Mouse (Mus musculus) urinary bladder, adult 2 months (tissue): ENCODE measurements around the gene Zzz3. TPM values are rescaled to one million over a fixed set of nuclear protein-coding genes. Genes with fewer than 3 reads are reported as not detected.

Experiments
- DNase-seq: peaks from one replicate; pipeline ENCODE4 v3.0.0; 2022; ENCODE audit warnings: low spot score
- polyA plus RNA-seq: library from polyadenylated mRNA; depleted of rRNA; stranded (reverse); fragments of >200 nt; gene quantifications from 2 replicates; pipeline ENCODE4 v1.2.3, GENCODE M21; 2012

Gene Zzz3
- polyA plus RNA-seq, 1 experiment = 25.4 TPM

DNA sequence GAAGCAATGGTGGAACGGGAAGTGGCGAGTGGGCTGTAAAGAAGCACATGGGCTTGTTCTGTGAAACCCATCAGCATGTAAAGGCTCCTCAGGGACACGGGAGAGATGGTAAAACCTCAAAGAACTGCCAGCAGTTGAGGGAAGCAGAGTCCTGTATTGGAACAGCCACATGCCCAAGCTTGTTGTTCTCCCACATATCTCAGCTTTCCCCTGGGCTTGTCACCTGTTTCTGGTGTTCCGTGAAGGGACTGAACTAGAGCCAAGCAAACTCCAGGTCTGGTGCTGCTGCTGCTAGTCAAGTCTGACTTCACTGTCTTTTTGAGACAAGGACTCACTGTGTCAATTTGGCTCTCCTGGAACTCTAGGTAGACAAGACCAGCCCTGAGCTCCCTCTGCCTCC lies 72.0 kb downstream of the Zzz3 start:
- no peak for DNase-seq

DNA sequence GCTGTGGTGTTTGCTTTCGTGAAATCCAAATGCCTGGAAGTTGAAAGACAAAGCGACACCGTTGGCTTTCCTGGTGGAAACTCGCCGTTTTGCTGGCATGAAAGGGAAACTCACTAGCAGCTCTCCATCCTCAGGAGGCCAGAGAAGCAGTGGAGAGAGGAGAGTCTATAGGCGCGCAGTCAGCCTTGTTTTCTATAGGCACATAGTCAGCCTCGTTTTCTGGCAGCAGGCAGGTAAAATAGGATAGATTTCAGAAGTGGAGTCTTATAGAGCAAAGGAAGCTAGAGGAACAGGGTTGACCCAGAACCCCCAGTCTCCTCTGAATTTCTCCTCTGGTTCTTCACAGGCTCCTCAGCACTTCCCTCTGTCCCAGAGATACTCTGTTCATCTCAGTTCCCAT lies 72.8 kb downstream of the Zzz3 start:
- DNase-seq = no peak

DNA sequence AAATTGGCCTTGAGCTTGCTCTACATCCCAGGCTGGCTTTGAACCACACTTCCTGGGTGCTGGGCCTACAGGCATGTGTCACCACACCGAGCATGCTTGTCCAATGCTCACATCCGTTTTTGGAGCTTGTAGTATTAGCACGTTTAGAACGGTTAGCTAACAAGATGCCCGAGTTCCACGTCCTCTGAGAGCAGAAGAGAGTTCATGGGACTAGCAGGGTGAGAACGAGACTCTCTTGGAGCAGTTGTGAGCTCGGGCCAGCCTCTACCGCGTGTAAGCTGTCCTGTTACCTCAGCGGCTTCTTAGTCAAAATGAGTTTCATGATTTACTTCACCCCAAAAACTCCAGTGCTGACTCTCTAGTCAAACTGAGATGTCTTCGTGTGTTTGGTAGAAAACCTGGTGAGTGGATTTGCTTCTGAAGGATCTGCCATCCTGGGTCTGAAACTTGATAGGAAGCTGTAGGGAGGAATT lies 73.3 kb downstream of the Zzz3 start:
- DNase-seq = no peak

DNA sequence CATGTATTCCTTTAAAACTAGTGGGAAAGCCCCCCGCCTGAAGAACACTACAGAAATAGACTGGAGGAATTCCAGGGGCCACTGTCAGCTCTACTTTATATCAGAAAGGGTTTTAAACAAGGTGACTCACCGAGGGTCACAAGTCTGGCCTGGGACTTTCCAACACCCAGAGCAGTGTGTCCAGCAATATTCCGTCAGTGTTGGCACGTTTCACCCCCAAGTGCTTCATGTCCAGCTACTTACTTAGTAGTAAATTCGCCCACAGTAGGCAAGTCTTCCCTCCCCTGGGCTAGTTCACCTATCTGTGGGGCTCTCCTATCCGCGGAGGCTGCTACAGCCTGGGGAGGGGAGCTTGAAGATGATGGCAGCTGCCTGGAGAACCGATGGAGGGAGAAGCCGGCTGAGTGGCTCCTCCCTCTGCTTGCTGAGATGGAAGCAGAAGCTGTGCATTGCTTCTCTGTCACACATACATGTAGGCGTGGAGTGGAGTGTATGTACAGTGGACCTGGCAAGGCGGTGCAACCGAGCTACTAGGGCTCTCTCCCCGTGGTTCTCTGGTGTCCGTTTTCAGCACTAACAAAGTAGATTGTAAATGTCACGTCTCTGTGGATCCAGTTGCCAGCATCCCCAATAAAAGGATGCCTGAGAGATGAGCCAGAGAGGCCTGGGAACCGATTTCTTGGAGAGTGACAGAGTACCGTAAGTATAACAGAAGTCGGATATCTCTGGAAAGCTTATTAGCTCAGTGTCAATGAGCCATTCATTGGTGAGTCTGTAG lies 74.3 kb downstream of the Zzz3 start:
- DNase-seq = no peak

DNA sequence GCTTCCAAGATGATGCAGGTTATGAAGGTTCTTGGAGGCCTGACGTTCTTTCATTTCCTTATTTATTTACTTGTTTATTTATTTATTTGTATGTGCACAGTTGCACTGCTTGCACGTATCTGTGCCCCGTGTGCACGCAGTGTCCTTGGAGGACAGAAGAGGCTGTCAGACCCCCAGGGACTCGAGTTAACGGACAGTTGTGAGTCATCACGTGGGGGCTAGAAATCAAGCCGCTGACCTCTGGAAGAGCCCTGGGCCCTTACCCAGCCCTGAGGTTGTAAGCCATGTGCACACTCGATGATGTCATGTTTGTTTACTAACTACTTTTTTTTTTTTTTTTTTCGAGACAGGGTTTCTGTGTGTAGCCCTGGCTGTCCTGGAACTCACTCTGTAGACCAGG lies 75.1 kb downstream of the Zzz3 start:
- DNase-seq = no peak

DNA sequence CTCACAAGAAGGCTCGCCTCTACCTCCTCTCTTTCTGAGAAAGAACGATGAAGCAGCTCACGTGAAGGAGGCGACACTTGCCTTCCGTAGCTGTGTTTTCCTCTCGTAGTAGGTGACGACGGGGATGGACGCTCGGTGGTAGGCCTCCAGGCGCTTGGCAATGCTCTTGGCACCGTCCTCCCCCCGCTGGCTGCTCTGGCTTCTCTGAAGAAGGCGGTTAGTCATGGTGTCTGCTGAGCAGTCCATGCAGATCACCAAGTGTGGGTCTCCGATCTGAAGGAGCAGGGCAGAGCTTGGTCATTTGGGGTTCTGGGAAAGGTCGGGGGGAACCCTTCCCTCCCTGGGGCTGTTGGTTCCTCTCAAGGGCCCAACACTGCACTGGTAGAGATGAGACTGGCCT lies 77.4 kb downstream of the Zzz3 start:
- DNase-seq = no peak

DNA sequence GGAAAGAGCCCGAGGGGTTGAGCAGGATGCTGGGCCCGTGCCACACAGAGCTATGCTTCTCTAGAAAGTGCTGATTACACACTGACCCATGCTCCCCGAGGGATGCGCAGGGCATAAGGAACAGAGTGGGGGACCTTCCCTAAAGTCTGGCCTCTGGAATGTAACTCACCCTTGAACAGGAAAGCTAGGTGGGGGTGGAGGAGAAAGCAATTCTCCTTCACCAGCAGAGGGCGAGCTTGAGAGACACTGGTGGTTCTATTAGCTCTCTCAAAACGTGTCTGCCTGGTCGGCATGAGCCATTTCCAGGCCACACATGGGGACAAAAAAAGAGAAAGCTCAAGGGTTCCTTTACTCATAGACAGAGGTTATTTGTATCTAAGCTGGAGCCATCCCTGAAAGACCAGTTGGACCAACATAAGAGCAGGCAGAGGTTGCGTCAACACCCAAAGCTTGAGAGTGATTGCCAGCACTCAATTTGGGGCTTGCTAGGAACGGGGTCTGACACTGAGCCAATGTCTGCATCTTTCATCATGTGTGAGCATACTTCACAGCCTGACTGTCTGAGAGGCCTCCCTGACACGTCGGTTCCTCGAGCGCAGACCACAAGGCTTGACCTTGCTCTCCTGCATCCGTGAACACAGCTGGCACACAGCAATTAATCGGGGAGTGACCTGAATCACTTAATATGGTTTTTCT lies 79.5 kb downstream of the Zzz3 start:
- no peak for DNase-seq

DNA sequence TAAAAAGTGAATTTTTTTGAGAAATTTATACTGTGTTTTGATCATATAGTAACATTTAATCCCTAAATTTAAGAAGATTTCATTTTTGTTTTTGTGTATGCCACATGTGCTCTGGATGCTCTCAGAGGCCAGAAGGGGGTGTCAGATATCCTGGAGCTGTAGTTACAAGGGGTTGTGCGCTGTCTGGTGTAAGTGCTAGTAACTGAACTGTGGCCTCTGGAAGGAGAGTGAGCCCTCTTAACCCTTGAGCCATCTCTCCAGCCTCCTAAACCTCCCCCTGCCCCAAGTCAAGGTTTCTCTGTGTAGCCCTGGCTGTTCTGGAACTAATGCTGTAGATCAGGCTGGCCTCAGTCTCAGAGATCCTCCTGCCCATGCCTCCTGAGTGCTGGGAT lies 80.0 kb downstream of the Zzz3 start:
- no peak for DNase-seq

DNA sequence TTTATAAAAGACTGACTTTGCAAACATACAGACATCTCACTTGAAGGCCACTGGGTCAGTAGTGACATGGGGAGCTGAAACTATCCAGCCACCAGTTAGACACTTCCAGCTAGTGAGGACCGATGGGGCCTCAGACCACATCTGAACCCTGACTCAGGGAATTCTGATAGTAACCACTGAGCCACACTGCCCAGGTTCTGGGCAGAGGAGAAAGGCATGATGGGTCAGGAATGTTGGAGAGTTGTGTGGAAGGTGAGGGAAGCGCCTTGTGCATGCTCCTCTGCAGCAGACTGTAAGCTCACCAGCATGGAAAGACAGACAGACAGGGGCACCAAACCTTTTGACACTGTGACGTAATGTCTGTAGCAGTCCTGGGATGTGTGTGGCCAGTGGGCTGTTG lies 80.6 kb downstream of the Zzz3 start:
- no peak for DNase-seq

DNA sequence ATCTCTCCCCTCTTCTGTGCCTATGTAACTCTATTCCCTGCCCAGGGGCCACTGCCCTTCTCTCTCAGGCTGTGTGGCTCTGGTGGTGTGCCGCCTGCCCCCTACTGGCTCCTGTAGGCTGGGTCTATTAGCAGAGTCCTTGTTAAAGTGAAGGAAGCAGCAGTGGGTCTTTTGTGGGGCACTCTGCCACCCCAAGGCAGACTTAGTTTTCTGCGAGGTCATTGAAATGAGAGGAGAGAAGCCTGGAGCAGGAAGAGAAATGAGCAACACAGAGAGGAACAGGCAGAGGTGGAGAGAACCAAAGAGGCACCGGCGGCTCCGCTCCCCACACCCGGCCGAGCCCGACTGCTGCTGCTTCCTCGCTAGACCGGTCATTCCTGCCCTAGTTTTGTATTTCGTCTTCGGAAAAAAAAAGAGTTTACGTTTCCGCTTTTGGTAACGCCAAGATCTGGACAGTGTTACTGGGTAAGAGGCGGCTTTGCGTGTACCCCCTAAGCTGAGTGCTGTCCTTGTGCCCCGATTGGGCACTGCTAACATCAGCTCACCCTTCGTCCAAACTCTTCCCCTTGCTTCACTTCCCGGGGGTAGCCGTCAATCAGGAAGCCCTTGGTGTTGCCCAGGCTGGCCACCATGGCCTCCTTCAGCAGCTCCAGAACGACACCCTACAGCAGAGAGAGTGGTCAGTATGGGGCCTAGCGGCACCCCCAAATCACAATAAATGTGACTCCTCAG lies 82.7 kb downstream of the Zzz3 start:
- DNase-seq = peak; percentile 61

DNA sequence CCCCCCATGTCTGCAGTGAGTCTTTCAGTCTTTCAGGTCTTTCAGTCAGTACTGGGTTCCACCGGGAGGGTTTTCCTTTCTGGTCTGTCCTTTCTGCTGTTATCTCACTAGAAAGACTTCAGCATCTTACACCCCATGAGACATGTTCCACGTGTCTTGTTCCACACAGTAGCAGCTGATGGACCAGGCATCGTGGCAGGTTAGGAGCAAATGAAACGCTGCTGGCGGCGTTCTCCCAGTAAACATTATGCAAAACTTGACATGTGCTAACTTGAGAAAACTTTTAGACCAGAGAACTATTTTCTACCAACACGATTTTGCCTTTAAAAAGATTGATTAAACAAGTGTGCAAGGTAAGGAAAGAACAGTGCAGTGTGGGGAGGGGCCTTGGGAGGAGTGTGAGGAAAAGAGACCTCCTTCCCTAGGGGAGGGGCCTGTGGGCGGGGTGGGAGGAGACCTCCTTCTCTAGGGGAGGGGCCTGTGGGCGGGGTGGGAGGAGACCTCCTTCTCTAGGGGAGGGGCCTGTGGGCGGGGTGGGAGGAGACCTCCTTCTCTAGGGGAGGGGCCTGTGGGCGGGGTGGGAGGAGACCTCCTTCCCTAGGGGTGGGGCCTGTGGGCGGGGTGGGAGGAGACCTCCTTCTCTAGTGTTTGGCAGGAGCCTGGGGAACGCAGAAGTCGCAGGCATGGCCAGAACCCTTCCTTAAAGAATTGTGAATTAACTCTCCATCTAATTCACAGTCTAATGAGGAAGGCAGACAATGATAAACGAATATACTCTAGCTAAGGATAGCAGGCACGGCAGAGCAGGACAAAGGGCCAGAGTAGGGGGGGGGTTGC lies 83.5 kb downstream of the Zzz3 start:
- no peak for DNase-seq

DNA sequence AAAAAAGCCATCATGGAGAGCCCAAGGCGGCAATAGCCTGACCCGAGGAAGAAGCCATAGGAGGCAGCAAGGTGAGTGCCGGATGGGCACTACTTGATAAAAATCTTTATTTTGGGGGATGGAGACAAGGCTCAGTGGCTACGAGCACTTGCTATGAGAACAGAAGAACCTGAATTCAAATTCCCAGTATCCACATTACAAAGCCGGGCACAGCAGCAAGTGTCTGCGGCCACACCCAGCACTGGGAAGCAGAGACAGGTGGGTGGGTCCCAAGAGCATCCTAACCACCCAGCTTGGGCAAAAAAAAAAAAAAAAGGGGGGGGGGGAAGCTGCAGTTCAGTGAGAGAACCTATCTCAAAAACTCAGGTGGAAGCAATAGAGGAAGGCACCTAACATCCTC lies 85.1 kb downstream of the Zzz3 start:
- no peak for DNase-seq

DNA sequence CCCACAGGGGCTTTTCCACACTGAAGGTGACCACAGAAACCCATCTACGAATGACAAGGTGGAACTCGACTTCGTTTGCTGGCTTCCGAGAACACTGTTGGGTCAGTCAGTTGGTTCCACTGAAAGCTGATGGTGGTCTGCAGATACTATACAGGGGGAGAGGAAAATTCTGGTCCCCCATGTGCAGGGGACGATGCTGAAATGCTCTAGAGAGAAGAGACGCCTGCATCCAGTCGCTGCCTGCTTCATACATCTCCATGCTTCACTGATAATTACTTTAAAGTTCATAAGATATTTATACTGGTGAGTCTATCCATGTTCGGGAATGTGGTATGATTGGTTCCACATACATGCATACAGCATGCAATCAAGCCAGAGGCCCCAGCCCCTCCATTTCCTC lies 86.9 kb downstream of the Zzz3 start:
- DNase-seq = no peak

DNA sequence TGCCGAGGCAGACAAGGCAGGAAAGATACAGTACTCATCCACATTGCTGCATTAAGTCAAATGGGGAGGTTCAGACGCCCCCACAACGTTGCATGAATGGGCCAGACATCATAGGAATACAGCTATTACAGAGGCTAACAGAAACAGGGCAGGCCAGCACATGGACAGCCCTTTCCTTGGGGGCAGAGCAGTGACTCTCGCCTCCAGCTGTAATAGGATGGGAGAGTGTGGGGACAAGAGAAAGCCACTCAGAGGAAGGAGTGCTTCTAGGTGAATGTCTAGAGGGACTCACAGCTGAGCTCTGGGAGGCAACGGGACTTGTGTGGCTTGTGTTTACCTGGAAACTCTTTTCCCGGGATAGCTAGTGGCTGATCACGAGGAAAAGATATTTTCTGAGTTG lies 88.5 kb downstream of the Zzz3 start:
- DNase-seq = no peak

DNA sequence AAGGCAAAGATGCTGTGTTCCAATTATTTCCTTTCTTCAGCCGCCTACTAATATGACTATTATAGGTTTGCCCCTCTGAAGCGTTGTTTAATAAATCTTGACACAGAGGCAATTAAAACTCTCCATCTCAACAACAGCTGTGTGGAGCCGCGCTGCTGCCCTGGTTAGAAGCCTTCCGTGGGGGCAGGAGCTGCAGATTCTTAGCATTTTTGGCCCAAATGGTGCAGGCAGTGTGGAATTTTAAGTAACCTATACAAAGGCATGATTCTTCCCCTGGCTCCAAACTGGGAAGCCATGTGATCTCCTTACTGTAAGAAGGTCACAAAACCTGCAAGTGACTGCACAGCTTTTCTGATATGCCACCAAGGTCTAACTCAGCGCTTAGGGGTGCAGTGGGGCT lies 88.9 kb downstream of the Zzz3 start:
- peak; percentile 17 for DNase-seq

DNA sequence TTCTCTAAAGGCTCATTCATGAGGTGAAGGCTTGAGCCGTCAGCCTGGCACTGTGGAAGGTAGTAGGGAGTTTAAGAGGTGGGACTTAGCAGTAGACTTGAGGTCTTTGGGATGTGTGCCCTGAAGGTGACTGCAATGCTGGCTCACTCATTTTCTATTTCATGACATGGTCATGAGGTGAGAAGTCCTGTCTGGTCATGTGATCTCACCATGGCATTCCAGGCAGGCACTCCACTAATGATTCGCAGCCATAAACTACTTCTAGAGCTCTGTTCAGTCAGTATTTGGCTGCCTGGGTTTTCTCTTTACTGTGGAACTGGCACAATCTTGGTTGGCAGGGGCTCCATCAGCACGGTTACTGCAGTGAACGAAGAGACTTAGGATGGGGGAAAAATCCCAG lies 93.7 kb downstream of the Zzz3 start:
- no peak for DNase-seq

DNA sequence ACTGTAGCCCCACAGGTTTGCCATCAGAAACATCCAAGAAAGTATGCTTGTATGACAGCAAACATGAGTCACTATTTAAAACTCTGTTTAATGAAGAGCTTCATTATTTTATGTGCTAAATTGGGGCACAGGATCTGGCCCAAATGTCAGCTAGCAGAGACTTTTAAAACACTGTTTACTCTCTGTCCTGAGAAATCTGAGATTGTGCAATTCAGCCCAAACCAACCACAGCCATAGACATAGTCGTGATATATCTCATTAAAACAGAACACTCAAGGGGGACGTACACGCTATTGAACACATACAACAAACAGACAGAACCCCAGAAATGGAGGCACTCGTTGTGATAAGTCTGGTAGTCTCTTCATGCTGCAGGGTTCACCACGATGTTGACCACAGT lies 95.2 kb downstream of the Zzz3 start:
- no peak for DNase-seq

DNA sequence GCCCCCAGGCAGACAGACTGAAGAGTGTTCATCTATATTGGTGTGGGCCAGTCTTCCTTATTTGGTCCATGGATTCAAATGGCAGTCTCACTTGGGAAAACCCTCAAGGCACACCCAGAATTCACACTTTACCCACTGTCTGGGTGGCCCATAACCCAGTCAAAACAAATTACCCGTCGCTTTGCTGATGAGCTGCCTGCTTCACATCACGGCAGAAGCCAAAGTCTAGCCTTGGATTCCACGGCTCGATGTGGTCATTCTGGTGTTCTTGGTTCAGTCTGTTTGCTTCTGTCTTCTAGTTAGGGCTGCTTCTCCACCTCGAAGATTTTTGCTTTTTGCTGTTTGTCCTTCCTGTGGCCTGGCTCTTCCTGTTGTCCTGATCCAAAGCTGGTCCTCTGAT lies 97.0 kb downstream of the Zzz3 start:
- no peak for DNase-seq

DNA sequence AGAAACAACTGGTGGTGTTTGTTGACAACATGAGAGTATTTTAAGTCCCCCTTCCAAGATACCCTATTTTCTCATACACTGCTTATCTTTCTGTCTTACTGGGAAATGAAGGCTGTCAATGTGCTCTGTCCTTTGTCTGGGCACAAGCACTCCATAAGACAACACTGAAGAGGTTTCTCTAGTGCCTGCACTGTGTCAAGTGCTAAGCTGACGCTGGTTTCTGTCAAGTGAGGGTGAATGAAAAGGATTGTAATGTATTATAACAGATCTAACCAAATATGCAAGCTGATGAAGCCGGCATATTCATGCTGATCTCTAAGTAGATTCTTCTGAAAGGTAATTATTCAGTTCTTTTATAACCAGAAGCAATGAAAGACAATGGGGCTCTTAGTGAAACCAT lies 98.5 kb downstream of the Zzz3 start:
- no peak for DNase-seq

DNA sequence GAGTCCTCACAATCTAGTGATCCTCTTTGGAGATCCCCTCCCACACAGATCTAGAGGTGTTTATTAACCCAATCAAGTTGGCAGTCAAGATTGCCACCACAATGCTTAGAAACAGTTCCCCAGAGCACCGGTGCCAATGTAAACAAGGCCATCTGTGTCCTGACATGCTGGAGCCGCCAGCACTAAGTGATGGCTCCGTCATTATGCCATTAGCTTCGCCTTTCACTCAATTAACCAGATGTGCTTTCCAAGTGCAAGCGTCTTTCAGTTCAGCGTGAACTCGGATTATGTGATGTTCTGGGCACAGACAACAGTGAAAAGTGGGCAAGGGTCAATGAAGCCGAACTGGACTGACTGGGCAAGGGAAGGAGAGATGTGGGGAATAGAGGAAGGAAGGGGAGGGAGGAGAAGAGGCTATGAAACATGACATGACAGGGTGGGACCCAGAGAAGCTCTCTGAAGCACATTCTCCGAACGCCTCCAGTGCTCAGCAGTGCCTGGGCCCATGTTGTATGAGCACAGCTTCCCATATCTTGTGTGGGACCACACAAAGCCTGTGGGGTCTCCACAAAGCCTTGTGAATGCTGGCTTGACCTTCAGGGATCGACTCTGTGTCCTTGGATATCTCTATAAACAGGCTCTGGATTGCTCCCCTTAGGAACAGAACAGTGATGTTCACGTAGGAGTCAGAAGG lies 99.5 kb downstream of the Zzz3 start:
- DNase-seq = no peak

DNA sequence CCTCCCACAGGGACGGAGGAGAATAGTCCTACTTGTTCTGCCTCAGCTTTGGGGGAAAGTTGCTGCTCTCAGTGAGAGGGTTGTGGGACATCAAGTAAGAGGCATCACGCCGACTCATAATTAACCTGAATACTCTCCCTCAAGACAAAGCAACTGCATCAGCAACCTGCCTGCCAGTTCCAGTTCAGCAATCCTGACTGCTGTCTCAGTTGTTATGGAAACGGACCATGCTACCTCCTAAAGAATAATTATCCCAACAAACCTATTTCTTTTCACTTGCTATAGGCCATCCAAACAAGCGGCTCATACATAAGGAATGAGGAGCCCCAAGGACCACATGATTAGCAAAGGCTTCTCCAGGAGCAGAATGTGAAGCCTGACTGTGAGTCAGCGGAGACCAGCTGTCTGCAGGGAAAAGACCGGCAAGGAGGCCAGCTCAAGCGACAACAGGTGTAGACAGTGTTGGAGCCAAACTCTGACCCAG lies 100.2 kb downstream of the Zzz3 start:
- no peak for DNase-seq
